Mouse (Mus musculus) bone marrow macrophage, adult 2 months (primary cell): ENCODE data around the gene Fam171a2. TPM values are rescaled to one million over a fixed set of nuclear protein-coding genes. Genes with fewer than 3 reads are reported as not detected.

Experiments
- H3K27ac ChIP-seq: 2 replicates; pipeline ENCODE4 v1.5.1; 2012; ENCODE audit warnings: low read depth, low read length; ENCODE audit not compliant: insufficient read depth
- H3K4me1 ChIP-seq: 2 replicates; pipeline ENCODE4 v1.6.1; 2012; ENCODE audit warnings: low read length; ENCODE audit not compliant: control insufficient read depth, insufficient read depth
- H3K4me3 ChIP-seq: 2 replicates; pipeline ENCODE4 v1.5.1; 2012; ENCODE audit warnings: mild to moderate bottlenecking, low read length, moderate library complexity; ENCODE audit not compliant: insufficient read depth
- CTCF ChIP-seq: IDR thresholded peaks from 2 replicates; pipeline ENCODE4 v1.5.1; 2012; ENCODE audit warnings: low read depth, mild to moderate bottlenecking, low read length, moderate library complexity
- POLR2A ChIP-seq: IDR thresholded peaks from 2 replicates; pipeline ENCODE4 v1.6.1; 2012; ENCODE audit warnings: mild to moderate bottlenecking, low read depth, low read length, borderline replicate concordance
- polyA plus RNA-seq: library from polyadenylated mRNA; stranded (reverse); fragments of >200 nt; gene quantifications from 2 replicates; pipeline ENCODE4 v1.2.4, GENCODE M21; 2012; ENCODE audit not compliant: missing spikeins, insufficient read depth, insufficient read length

The Fam171a2 gene
- polyA plus RNA-seq, 1 experiment: not detected

GRCm38 (mm10) chr11:102455740-102456396, 8.4 kb upstream of the Fam171a2 start:
- TF ChIP-seq POLR2A: no peak
- TF ChIP-seq CTCF: no peak
- peaks cover 5% of the 10 kb centered on the region; the same call in 1 of the 2 replicates for H3K4me1 ChIP-seq

GRCm38 (mm10) chr11:102453131-102453530, 5.6 kb upstream of the Fam171a2 start:
- Histone ChIP-seq H3K4me1 (peaks cover 5% of the 10 kb centered on the region; the same call in 1 of the 2 replicates), H3K27ac (no peak overlapping the region), H3K4me3 (no peak overlapping the region)
- TF ChIP-seq CTCF: no peak
- TF ChIP-seq POLR2A: no peak

More at GRCm38 (mm10) chr11:102455740-102456396, 8.4 kb upstream of the Fam171a2 start:
- H3K4me3 ChIP-seq: peak overlapping the region; percentile 62
- H3K27ac ChIP-seq: no peak overlapping the region

- H3K4me3 ChIP-seq: no peak overlapping the region
- TF ChIP-seq CTCF: no peak
- no peak for TF ChIP-seq POLR2A
- no peak overlapping the region for H3K27ac ChIP-seq
- peaks cover 2% of the 10 kb centered on the region; the same call in 1 of the 2 replicates for H3K4me1 ChIP-seq
These were observed 1.8 kb upstream of the Fam171a2 start for GRCm38 (mm10) chr11:102449043-102450008.

GRCm38 (mm10) chr11:102448327-102448726, 845 bp upstream of the Fam171a2 start:
- H3K4me1 ChIP-seq: peaks cover 6% of the 10 kb centered on the region
- no peak overlapping the region for H3K4me3 ChIP-seq
- no peak overlapping the region for H3K27ac ChIP-seq
- TF ChIP-seq CTCF (no peak), POLR2A (no peak)

- H3K27ac ChIP-seq: no peak overlapping the region
- peaks cover 5% of the 10 kb centered on the region for H3K4me1 ChIP-seq
- no peak for TF ChIP-seq CTCF
- peak overlapping the region; percentile 53 for H3K4me3 ChIP-seq
These were observed 661 bp downstream of the Fam171a2 start for GRCm38 (mm10) chr11:102446581-102447461.

GRCm38 (mm10) chr11:102445891-102446361, 1.6 kb downstream of the Fam171a2 start:
- no peak for TF ChIP-seq POLR2A
- TF ChIP-seq CTCF: no peak
- H3K27ac ChIP-seq: no peak overlapping the region

GRCm38 (mm10) chr11:102445264-102445890, 2.1 kb downstream of the Fam171a2 start:
- TF ChIP-seq POLR2A (no peak), CTCF (no peak)
- no peak overlapping the region for H3K27ac ChIP-seq
- no peak overlapping the region for H3K4me3 ChIP-seq
- peaks cover 5% of the 10 kb centered on the region for H3K4me1 ChIP-seq

More at GRCm38 (mm10) chr11:102445891-102446361, 1.6 kb downstream of the Fam171a2 start:
- Histone ChIP-seq H3K4me3 (no peak overlapping the region), H3K4me1 (peaks cover 5% of the 10 kb centered on the region)

GRCm38 (mm10) chr11:102444781-102445180, 2.7 kb downstream of the Fam171a2 start:
- Histone ChIP-seq H3K27ac (no peak overlapping the region), H3K4me3 (no peak overlapping the region), H3K4me1 (peaks cover 9% of the 10 kb centered on the region)
- no peak for TF ChIP-seq POLR2A
- TF ChIP-seq CTCF: no peak

GRCm38 (mm10) chr11:102444321-102444720, 3.2 kb downstream of the Fam171a2 start:
- Histone ChIP-seq H3K4me1 (peaks cover 12% of the 10 kb centered on the region), H3K4me3 (no peak overlapping the region), H3K27ac (no peak overlapping the region)
- TF ChIP-seq CTCF: no peak
- no peak for TF ChIP-seq POLR2A

- H3K27ac ChIP-seq: no peak overlapping the region
- peaks cover 12% of the 10 kb centered on the region for H3K4me1 ChIP-seq
- TF ChIP-seq CTCF (no peak), POLR2A (no peak)
- no peak overlapping the region for H3K4me3 ChIP-seq
These were observed 3.7 kb downstream of the Fam171a2 start for GRCm38 (mm10) chr11:102443740-102444139.
